Mouse (Mus musculus) left cerebral cortex, postnatal 25 days (tissue): ENCODE results near the gene Erbb4. TPM values are rescaled to one million over a fixed set of nuclear protein-coding genes. Genes with fewer than 3 reads are reported as not detected.

Experiments used
- DNase-seq, 2 experiments: peaks; one replicate each; pipeline ENCODE4 v3.0.0; 2022; ENCODE audit warnings: low spot score in 2 of 2, mixed read lengths in 1 of 2
- intact Hi-C: fragments of 180-260 bp; cut with DNase I; formaldehyde crosslinking; loops from one replicate; pipeline ENCODE4 v1.15.1; 2025
- total RNA-seq, 2 experiments: library from RNA; stranded (reverse); gene quantifications; 2 replicates each; pipeline ENCODE4 v1.2.3; 2021

The Erbb4 gene
- total RNA-seq, 2 experiments from 2014 or later = 55.8 to 61.4 TPM

DNA sequence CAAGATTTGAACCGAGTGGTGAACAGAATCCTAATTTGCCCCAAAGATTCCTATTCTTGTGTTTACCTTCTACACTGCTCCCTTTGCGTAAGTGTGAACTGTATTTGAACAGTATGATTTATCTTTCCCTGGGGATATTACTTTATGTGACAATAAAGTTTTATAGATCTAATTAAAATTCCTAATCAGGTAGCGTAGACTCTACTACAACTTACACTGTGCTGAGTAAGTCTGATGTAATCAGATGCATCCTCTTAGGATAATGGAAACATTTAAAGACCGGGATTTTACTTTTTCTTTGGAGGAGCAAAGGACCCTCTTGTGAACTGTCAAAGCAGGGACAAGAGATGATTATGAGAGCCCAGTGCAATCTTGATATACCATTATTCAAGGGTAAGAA is 433.2 kb downstream of the Erbb4 start:
- no peak for DNase-seq
- intact Hi-C loops = no loop called here

DNA sequence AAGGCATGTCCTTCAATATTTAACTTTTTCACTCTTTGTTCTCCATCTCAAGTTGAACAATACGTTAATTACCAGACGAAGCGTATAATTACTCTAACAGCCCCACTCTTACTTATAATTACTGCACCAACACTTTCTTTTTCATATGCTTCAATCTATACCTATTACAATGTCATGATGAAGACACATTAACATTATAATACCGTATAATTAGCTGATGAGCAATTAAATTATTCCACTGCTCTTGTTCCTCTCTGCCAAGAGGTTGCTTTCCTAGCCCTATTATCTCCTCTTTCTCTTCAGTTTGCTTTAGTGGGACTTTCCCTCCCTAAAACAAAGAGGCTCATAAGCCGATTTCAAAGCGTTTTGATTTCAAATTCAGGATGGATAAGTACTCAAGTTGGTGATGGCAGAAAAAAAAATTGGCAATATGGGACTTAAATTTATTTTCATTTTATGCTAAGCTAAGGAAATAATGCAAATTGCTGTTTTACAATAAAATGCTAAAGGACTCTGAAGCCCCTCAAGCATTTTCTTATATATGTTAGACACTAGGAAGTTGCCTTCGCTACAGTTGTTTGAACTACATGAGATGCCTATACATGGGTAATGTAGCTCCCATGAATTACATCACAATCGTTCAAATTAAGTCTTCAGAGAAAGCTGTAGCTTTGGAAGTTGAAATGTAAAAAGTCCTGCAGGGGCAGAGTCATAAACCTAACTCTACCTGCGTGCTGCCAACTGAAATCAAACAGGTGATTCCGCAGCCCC is 440.8 kb downstream of the Erbb4 start:
- intact Hi-C loops = no loop called here

GRCm38 (mm10) chr1:68590475-68590874 is 517.4 kb downstream of the Erbb4 start:
- intact Hi-C loops = no loop called here
- no peak for DNase-seq

More for the DNA sequence above, 440.8 kb downstream of the Erbb4 start:
- no peak for DNase-seq

DNA sequence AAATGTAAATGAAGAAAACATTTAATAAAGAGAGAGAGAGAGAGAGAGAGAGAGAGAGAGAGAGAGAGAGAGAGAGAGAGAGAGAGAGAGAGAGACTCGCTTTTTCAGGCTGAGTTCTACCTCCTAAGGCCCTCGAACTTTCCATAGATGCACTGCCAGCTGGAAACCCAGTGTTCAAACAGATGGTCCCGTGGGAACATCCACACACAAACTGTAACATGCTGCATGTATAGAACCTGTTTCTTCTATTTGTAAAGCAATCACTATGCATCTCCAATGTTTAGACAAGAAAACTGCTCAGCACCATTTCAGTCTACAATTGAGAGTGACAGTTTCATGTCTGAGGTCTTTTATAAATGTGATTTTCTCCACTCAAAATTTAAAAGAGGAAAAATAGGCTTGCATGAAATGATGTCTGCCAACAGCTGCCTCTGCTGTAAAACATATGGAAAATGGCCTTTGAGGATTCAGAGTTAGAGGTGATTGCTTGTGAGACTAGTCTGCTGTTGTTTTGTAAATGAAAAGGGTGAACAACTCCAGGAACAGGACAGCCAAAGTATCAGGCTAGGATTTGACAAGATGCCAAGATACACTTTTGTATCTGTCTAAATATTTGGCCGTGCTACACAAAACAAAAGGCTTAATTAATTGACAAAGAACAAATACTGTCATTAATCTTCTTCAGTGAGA is 533.9 kb downstream of the Erbb4 start:
- peak in 1 of 2 experiments; percentile 53 for DNase-seq
- intact Hi-C loops = no loop called here

DNA sequence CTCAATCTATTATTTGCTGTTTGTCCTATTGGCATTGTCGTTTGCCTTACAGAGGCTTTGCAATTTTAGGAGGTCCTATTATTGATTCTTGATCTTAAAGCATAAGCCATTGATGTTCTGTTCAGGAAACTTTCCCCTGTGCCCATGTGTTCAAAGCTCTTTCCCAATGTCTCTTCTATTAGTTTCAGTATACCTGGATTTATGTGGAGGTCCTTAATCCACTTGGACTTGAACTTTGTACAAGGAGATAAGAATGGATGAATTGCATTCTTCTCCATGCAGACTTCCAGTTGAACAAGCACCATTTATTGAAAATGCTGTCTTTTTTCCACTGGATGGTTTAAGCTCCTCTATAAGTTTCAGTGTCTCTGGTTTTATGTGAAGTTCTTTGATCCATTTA is 536.9 kb downstream of the Erbb4 start:
- no peak for DNase-seq
- intact Hi-C loops = no loop called here

DNA sequence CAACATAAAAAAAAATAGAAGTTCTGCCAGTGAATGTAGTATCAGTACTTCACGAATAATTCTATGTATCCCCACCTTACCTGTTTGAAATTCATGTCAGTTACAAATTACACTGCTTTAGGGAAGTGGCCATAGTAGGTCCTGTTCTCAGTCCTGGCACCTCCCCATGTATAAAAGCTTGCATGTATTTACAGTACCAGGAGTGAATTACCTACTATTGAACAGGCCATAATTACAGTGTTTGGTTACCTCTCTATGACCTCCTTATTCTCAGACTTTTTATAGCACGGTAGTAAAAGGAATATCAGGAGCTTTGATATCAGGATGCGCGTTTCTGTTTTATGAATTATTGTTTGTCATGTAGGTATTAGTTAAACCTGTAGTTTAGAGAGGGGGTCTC is 564.9 kb downstream of the Erbb4 start:
- no peak for DNase-seq
- intact Hi-C loops = no loop called here

- no peak for DNase-seq
- intact Hi-C loops = no loop called here
These were observed 590.0 kb downstream of the Erbb4 start for GRCm38 (mm10) chr1:68517820-68518219.

DNA sequence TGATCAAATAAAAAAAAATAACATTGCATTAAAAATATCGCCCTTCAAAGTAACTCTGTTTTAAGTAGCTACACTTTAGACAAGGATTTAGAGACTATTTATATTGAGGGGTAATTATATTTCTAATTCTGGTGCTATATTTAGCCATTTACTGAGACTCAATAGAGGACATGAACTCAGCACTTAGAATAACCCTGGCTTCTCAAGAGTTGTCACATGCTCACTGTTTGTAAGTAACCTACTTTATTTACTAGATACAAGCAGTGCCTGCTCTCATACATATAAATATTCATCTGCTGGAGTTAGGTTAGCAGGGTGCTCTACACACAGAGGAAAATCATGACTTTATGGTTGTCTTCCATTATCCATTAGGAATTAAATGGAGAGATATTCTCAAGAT is 604.0 kb downstream of the Erbb4 start:
- DNase-seq = no peak
- intact Hi-C loops = no loop called here

DNA sequence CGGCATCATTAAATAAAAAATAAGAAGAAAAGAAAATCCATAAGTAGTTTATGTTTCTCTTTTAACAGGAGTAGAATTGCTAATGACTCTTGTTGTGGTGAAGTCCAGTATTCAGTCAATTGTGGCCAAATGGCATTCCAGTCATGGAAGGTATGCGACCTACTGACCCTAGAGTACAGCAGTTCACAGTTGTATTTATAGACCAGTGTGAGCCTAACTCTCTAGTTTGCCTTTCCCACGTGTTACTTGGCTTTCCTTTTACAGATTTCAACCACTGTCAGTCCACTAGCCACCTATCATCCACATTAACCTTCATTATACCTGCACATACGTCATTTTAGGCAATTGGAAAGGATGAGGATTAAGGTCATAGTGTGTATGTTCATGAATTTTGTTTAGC is 606.3 kb downstream of the Erbb4 start:
- no peak for DNase-seq
- intact Hi-C loops = no loop called here

GRCm38 (mm10) chr1:68466390-68466960 is 641.4 kb downstream of the Erbb4 start:
- intact Hi-C loops = no loop called here
- no peak for DNase-seq

DNA sequence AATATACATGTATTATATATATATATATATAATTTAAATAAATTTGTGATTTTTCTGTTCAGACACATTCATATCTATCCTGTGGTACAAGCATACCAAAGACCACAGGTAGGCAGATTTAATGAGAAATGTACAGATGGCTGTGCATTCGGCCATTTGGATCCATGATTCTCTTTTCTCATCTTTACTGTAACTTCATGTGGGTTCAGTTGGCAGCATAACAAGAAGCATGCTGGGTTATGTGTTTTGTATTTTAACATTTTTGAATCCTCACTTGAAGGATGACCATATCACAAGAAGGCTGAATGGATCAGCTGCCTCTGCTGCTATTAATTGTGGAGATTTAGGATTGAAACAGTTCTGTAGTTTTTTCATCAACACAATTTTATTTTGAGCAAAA is 656.6 kb downstream of the Erbb4 start:
- intact Hi-C loops = no loop called here
- no peak for DNase-seq

- DNase-seq = no peak
- intact Hi-C loops = no loop called here
These were observed 683.4 kb downstream of the Erbb4 start for GRCm38 (mm10) chr1:68424336-68424983.

DNA sequence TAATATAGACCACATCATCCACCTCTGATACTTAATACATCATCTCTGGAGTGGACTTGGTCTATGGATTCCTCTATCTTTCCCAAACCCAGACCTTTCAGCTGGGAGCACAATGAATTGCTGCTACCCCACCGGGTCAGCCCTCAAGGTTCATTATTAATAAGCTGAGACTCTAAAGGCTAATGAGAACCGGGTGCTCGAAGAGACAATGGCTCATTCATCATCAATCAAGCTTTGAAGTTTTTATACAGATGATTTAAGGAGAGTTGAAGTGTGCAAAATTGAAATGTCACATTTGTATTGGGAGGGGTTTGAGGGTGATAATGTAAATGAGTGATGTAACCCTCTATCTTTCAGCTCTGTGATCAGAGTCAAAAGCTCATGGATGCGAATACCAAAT is 706.7 kb downstream of the Erbb4 start:
- DNase-seq = no peak
- intact Hi-C loops = no loop called here

DNA sequence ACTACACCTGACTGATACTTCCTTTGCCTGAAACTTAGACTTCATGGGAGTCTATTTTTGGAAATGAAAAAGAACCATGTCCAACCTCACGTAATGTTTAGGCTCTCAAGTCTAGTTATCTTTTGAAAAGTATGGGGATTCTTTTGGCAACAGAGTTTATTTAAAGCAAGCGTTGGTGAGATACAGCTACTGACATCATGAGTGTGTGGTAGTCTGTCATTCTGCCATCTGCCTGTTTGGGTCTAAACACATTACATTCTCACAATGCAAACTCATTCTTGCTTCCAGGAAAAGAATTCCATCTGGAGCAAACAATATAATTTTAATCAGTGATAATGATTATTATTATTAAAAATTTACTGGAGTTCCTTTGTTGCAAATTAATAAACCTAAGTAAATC is 736.3 kb downstream of the Erbb4 start:
- intact Hi-C loops = no loop called here
- peak in 1 of 2 experiments; percentile 52 for DNase-seq

DNA sequence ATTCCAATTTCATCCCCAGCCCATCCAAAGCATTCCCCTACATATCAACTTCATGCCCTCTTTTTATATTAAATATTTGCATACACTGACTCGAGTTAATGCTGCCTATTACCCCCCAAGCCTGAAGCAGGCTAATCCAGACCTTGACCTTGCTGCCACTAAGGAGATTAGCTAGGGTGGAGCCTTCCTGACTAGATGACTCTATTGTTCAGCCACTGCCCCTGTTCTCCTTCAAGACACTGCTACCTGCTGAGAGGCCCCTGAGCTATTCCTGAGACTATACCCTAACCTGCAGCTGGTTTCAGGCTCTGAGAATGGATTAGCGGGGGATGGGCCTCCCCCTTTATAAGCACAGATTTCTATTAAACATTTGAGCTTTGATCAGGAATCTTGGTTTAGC is 774.1 kb downstream of the Erbb4 start:
- intact Hi-C loops = no loop called here
- no peak for DNase-seq

- peak in 1 of 2 experiments; percentile 32 for DNase-seq
- intact Hi-C loops = no loop called here
These were observed 802.0 kb downstream of the Erbb4 start for GRCm38 (mm10) chr1:68305813-68306212.

DNA sequence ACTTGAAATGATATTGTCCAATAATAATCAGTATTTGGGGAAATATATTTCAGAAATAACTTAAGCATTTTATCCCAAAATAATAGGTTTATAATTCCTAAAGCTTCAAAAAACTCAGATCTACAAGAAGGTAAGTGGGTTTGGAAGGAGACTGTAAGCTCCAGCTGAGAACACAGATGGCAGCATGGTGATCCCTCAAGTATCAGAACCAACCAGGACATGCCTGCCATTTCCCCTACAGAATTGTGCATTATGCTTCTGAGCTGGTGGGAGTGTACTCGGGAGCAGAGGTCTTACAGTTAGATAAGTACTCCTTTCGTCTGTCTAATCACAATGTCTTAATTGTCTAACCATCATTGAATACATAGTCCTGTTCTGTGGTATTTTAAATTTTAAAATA is 823.4 kb downstream of the Erbb4 start:
- intact Hi-C loops = no loop called here
- no peak for DNase-seq

DNA sequence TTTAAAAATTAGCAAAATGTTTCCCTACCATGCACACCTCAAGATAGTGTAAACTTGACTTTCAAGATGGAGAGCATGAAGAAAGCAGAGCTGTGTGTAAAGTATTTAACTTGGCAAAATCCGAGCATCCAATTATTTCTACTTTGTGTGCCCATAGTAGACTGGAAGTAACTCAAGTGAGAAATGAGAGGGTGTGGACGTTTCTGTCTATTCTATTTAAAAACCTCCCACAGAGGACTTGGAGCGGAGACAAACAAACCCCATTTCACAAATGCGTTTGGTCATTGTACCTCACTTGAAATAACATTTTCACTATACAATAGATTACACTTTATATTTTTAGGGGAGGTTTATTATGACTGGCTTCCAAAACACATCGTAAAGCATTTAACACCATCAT is 832.0 kb downstream of the Erbb4 start:
- DNase-seq = peak in 1 of 2 experiments; percentile 56
- intact Hi-C loops = no loop called here

DNA sequence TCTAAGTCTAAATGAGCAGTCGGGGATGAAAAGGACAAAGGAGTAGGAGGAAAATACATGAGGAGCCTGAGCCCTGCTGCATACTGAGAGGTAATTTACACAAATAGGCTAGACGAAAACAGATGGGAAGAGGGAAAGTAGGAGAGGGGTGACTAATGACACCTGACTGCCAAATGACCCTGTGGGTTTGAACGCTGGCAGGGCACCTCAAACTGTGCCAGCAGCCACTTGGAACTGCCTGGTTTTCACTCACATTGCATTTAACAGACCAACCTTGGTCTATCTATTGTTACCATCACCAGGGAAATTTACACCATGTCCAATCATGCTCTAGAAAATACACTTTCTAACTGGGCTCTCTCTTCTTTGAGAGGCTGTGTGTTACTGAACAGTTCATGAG is 929.3 kb downstream of the Erbb4 start:
- DNase-seq = no peak
- intact Hi-C loops = no loop called here

DNA sequence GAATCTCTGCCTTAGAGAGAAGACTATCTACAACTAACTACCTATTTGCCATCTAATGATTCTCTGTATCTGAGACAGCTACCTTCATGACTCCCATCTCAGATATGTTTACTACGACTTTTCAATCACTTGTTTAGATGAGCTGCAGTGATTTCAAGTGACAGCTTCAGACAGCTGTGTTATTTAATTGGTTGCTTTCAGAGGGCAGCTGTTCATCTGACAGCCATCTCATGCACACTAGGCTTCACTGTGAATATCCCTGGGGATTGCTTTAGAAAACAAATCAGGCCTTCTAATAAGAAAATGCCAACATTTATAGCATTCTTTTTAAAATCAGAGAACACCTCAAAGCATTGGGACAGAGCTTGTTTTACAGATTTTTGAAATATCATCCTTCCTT is 952.6 kb downstream of the Erbb4 start:
- no peak for DNase-seq
- intact Hi-C loops = no loop called here

DNA sequence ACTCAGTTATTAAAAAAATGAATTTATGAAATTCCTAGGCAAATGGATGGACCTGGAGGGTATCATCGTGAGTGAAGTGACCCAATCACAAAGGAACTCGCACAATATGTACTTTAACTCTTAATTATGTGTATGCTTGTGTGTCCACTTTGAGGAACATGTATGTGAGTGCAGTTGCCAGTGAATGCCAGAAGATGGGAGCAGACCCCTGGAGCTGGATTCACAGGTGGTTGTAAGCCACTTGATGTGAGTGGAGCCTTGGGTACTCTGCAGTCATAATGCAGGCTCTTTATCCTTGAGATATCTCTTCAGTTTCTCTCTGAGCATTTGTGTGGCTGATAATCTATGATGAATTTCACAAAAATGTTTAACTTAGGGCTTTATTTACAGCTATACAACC is 957.3 kb downstream of the Erbb4 start:
- intact Hi-C loops = no loop called here
- no peak for DNase-seq
